Mouse (Mus musculus): ENCODE measurements at regions not wholly inside any gene's neighbourhood (a gene's known extent, or its start where the extent isn't known, plus 50 kb on each side); places are given as distances from the start of the nearest gene placed in this dataset.
A peak's percentile ranks its signal among the peaks of the same experiment; 100 is the strongest.

DNA sequence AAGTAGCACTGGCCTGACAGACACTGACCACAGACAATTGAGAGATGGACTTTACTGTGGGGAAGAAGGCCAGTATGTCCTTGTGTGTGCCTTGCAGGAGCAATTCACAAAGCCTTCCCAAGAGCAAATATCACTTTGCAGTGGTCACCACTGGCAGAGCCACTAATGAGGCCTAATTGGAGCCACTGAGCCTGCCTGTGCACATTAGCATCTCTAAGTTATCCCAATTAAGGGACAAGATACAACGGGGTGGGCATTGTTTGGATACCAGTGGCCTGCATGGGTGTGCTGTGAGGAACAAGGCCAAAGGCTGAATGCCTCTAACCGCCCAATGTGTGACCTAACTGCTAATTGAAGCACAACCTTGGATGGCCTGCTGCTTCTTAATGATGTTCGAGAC, 433.4 kb upstream of the Ptbp2 start:
- WGBS: 66% methylated on average over 3 of the region's 3 CpGs
- ATAC-seq (ENCODE audit: low FRiP score, low read depth): peak; percentile 70

DNA sequence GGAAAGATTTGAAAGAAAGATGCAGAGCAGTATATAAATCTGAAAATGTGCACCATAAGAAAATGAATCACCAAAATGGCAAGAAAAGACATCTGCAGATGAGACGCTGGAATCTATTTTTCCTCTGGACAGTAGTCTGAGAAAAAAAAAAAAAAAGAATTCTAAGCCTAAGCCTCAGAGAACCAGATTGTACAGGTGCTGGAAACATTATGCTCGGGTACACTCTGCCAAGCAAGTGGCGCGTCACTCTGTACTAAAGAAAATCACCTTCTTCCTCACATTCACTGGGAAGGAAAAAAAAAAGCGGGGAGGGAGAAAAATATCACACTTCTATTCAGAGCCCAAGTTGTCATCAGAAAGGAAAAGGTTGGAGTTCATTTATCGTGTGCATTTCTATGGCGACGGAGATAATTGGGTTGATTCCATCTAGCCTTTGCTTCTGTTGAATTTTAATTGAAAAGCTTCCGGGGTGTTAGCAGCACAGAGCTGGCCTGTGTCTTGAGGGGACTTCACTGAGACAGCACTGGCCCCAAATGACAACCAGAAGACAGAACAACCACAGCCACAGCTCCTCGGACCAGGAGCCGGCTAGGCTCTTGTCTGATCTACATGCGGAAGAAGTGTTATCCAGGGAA, 430.5 kb upstream of the Ptbp2 start:
- Histone ChIP-seq H3K36me3 (no peaks in the 10 kb centered on the region), H3K4me1 (peaks cover 13% of the 10 kb centered on the region), H3K27me3 (no peaks in the 10 kb centered on the region), H3K27ac (replicated peaks) (no peak overlapping the region), H3K4me2 (replicated peaks) (no peak overlapping the region), H3K4me3 (no peak overlapping the region), H3K9me3 (no peaks in the 10 kb centered on the region), H3K9ac (replicated peaks) (no peak overlapping the region)
- WGBS: 67% methylated on average over 12 of the region's 12 CpGs
- ATAC-seq (ENCODE audit: low FRiP score, low read depth): no peak

More for the DNA sequence above, 433.4 kb upstream of the Ptbp2 start:
- H3K27me3 ChIP-seq: no peaks in the 10 kb centered on the region
- H3K9ac ChIP-seq (replicated peaks): no peak overlapping the region
- no peaks in the 10 kb centered on the region for H3K9me3 ChIP-seq
- no peaks in the 10 kb centered on the region for H3K36me3 ChIP-seq
- no peak overlapping the region for H3K27ac ChIP-seq (replicated peaks)
- no peak overlapping the region for H3K4me2 ChIP-seq (replicated peaks)
- H3K4me1 ChIP-seq: peaks cover 13% of the 10 kb centered on the region
- H3K4me3 ChIP-seq: no peak overlapping the region

DNA sequence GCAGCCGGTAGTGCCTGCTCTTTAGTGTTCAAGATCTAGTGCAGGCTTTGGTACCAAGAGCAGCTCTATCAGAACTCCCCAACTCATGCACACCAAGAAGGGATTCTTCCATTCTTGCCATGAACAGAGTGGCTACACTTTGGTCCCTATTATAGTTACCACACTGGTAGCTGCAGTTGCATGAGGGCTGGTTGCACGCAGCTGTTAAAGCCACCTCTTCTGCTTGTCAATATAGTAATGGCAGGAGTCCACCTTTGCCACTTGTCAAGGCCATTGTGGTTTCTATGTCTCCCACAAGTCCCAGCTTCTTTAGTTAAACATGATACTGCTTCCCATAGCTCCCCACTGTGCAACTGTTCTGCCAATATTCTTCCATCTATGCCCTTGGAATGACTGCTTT, 415.1 kb upstream of the Ptbp2 start:
- no peak overlapping the region for H3K4me2 ChIP-seq (replicated peaks)
- no peaks in the 10 kb centered on the region for H3K27me3 ChIP-seq
- H3K36me3 ChIP-seq: no peaks in the 10 kb centered on the region
- 88% methylated on average over 2 of the region's 2 CpGs for WGBS
- no peak overlapping the region for H3K4me3 ChIP-seq
- ATAC-seq (ENCODE audit: low FRiP score, low read depth): no peak
- no peak overlapping the region for H3K9ac ChIP-seq (replicated peaks)
- no peaks in the 10 kb centered on the region for H3K4me1 ChIP-seq
- H3K27ac ChIP-seq (replicated peaks): no peak overlapping the region
- H3K9me3 ChIP-seq: no peaks in the 10 kb centered on the region

DNA sequence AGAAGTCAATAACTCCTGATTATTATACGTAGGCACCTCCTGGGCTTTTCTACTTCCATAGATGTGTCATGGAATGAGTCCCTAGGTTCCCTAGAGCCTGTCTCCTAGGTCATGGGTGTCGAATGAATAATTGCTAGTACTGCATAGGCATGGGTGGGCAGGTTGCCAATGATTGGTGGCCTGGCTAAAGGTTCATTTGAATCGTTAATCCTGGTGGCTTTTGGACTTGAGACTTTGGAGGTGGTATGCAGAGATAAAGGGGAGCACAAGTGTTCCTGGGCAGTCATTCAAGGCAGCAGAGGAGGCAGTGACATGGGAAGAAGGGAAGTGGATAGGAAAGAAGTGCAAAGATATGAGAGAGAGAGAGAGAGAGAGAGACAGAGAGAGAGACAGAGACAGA, 410.2 kb upstream of the Ptbp2 start:
- WGBS: 83% methylated on average over 3 of the region's 3 CpGs

DNA sequence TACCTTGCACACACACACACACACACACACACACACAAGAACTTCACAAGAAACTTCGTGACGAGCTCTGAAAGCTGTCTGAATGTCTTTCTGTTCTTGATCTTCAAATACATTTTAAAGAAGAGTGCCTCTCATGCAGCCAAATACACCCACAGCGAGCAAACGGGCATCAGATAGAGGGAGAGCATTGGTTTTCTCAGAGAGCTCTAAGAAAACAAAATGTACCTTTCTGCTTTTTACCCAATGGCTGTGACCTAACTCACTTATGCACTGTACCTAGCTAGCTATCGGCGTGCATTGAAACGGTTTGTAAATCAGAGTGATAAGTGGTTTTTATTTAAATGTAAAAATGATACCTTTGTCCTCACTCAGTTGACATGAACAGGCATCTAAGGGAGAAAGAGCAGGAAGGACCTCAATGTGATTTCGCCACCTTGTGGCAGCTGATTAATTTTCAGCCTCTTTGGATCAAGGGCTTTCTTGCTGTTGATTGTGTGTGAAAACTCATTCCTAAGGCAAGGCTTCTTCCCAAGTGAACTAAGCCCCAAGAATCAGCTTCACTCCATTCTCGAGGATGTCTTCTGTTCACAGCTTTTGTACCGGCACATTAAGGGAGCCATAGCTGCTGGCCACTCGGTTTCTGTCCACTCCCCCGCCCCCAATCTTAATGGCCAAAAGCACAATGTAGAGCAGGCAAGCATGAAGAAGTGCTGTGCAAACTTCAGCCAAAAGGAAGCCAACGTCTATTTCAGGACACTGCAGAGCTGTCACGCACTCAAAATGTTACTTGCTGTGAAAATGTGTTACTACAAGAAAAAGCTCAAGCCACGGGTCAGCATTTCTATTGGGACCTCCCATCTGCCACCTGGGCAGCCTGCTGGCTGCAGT, 408.4 kb upstream of the Ptbp2 start:
- no peak overlapping the region for H3K9ac ChIP-seq (replicated peaks)
- H3K9me3 ChIP-seq: no peaks in the 10 kb centered on the region
- H3K36me3 ChIP-seq: no peaks in the 10 kb centered on the region
- H3K4me3 ChIP-seq: no peak overlapping the region
- 36% methylated on average over 15 of the region's 15 CpGs for WGBS
- H3K27me3 ChIP-seq: no peaks in the 10 kb centered on the region
- peak; percentile 75 for ATAC-seq (ENCODE audit: low FRiP score, low read depth)
- no peak overlapping the region for H3K27ac ChIP-seq (replicated peaks)
- peak overlapping the region; percentile 19; the same call in 1 of the 2 replicates for H3K4me2 ChIP-seq (replicated peaks)
- peaks cover 8% of the 10 kb centered on the region; the same call in 1 of the 2 replicates for H3K4me1 ChIP-seq

More for the DNA sequence above, 410.2 kb upstream of the Ptbp2 start:
- Histone ChIP-seq H3K27me3 (no peaks in the 10 kb centered on the region), H3K36me3 (no peaks in the 10 kb centered on the region), H3K9ac (replicated peaks) (no peak overlapping the region), H3K4me2 (replicated peaks) (no peak overlapping the region), H3K4me3 (no peak overlapping the region), H3K27ac (replicated peaks) (no peak overlapping the region), H3K9me3 (no peaks in the 10 kb centered on the region), H3K4me1 (peaks cover 8% of the 10 kb centered on the region; the same call in 1 of the 2 replicates)
- no peak for ATAC-seq (ENCODE audit: low FRiP score, low read depth)

DNA sequence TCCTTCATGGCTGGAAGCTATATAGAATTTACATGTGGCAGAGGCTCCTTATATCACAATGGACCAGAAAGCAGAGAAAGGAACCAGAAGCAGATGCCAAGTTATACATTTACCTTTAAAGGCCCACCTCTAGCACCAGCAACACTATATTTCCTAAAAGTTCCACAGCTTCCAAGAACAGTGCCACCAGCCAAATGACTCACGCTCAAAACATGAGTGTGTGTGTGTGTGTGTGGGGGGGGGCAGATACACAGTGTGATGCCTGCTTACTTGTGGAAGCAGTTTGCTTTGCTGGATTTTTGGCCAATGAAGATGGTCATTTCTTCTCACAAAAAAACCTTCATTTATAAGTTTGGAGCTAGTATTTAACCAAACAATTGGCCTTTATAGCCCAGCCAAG, 405.3 kb upstream of the Ptbp2 start:
- no peak overlapping the region for H3K4me2 ChIP-seq (replicated peaks)
- H3K4me1 ChIP-seq: peaks cover 8% of the 10 kb centered on the region; the same call in 1 of the 2 replicates
- no peaks in the 10 kb centered on the region for H3K27me3 ChIP-seq
- no peaks in the 10 kb centered on the region for H3K9me3 ChIP-seq
- no peak overlapping the region for H3K4me3 ChIP-seq
- H3K36me3 ChIP-seq: no peaks in the 10 kb centered on the region
- H3K27ac ChIP-seq (replicated peaks): no peak overlapping the region
- no peak overlapping the region for H3K9ac ChIP-seq (replicated peaks)
- no peak for ATAC-seq (ENCODE audit: low FRiP score, low read depth)
- WGBS: 100% methylated on average over 1 of the region's 1 CpGs

DNA sequence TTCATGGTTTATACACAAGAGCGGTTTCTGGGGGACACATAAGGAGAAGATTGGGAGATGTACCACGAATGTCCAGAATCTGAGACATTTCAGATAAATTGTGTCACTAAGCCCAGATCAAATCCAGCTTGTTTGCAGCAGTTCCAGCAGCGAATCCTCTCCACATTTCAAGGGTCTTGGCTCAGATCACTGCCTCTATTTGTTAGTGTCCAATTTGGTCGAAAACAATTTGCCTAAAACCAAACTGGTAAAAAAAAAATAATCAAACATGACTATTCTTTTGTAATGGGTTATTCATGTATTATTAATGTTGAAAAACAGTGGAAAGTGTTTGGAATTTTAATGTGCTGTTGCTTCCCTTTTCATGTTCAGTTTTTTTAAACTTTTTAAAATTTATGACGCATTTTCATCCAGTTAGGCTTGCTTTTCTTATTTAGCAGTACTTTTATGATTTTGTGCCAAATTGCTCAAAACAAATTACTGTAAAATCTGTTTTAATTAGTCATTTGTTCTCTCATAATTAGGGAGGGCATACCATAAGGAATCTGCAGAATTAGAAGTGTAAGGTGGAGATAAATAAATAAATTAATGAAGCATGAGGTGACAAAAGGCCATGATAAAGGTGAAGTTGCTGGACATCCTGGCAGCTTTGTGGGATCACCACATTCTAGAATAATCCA, 396.8 kb upstream of the Ptbp2 start:
- no peaks in the 10 kb centered on the region for H3K9me3 ChIP-seq
- no peaks in the 10 kb centered on the region for H3K27me3 ChIP-seq
- no peak overlapping the region for H3K9ac ChIP-seq (replicated peaks)
- H3K4me2 ChIP-seq (replicated peaks): no peak overlapping the region
- no peak for ATAC-seq (ENCODE audit: low FRiP score, low read depth)
- no peak overlapping the region for H3K4me3 ChIP-seq
- H3K27ac ChIP-seq (replicated peaks): no peak overlapping the region
- H3K4me1 ChIP-seq: no peaks in the 10 kb centered on the region
- 76% methylated on average over 5 of the region's 5 CpGs for WGBS
- H3K36me3 ChIP-seq: no peaks in the 10 kb centered on the region

DNA sequence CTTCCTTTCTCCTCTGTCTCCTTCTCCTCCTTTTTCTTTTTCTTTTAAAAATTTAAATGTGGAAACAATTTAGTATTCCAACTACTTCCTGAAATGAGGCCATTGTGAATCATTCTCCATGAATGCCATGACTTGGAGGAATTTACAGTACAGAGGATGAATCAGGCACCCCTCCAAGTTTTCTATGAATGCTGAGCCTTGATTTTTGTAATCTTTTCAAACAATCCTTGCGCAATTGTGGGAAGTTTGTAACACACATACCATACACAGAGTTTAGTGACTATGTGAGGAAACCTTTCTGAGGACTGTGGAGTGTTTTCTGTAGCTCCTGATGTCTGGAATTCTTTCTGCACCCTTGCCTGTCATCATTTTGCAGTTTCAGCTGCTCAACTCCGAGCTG, 391.4 kb upstream of the Ptbp2 start:
- no peak for ATAC-seq (ENCODE audit: low FRiP score, low read depth)
- Histone ChIP-seq H3K9ac (replicated peaks) (no peak overlapping the region), H3K9me3 (no peaks in the 10 kb centered on the region), H3K4me1 (no peaks in the 10 kb centered on the region), H3K4me2 (replicated peaks) (no peak overlapping the region), H3K36me3 (no peaks in the 10 kb centered on the region), H3K27me3 (no peaks in the 10 kb centered on the region), H3K27ac (replicated peaks) (no peak overlapping the region), H3K4me3 (no peak overlapping the region)
- WGBS: 66% methylated on average over 2 of the region's 2 CpGs
